13 mouse cellular contexts compared by ENCODE assay signal in genomic region chr4:117665531-117665930, GRCm38 (mm10). TPM values are rescaled to one million over a fixed set of nuclear protein-coding genes. Genes with fewer than 3 reads are reported as not detected.
DNase-seq lines count a peak whose midpoint lies in the region; ATAC-seq lines count a peak whose summit lies in the region.
"Had no signal": no experiment of that assay in that cellular context is flagged by ENCODE, and none has a peak within 500 bp of the region (broad histone marks: within the 10 kb centered on the region; RNA-seq: fewer than 3 reads in every experiment).

No protein-coding gene starts in this region.

- peak; percentile 72 for ATAC-seq in cerebellum, adult (ENCODE audit: insufficient number of reproducible peaks, low FRiP score, low TSS enrichment)
- no peak for ATAC-seq in limb, embryonic 11.5 days (ENCODE audit: insufficient number of reproducible peaks, low FRiP score, low TSS enrichment, low read depth)
- ATAC-seq in hindbrain, embryonic 15.5 days (ENCODE audit: low FRiP score, low read depth): peak; percentile 40; the same call in 1 of the 2 replicates
- ATAC-seq in inflammation-experienced regulatory T-cells, adult 6 months: no peak

- no peaks in the 10 kb centered on the region for H3K4me1 ChIP-seq in limb, embryonic 11.5 days (ENCODE audit: control insufficient read depth, insufficient read depth, low read length)
- H3K4me1 ChIP-seq in limb, embryonic 10.5 days: peaks cover 30% of the 10 kb centered on the region
- H3K4me1 ChIP-seq in hindbrain, embryonic 15.5 days (replicated peaks): peaks cover 15% of the 10 kb centered on the region
- H3K4me1 ChIP-seq: lung, embryonic 15.5 days had no signal

- no peak overlapping the region for H3K9ac ChIP-seq in limb, embryonic 11.5 days (ENCODE audit: low read length)
- no peak overlapping the region for H3K9ac ChIP-seq in hindbrain, embryonic 15.5 days
- H3K9ac ChIP-seq: lung, embryonic 15.5 days had no signal

- no peak overlapping the region for H3K4me3 ChIP-seq in limb, embryonic 11.5 days (ENCODE audit: low read depth, low read length)
- H3K4me3 ChIP-seq in limb, embryonic 10.5 days: no peak overlapping the region
- H3K4me3 ChIP-seq in hindbrain, embryonic 15.5 days: no peak overlapping the region
- H3K4me3 ChIP-seq: embryonic facial prominence, embryonic 10.5 days; lung, embryonic 15.5 days had no signal

- H3K36me3 ChIP-seq in limb, embryonic 11.5 days (ENCODE audit: control insufficient read depth, insufficient read depth, low read length): peaks cover 3% of the 10 kb centered on the region
- H3K36me3 ChIP-seq in limb, embryonic 10.5 days: peaks cover 23% of the 10 kb centered on the region
- H3K36me3 ChIP-seq in hindbrain, embryonic 15.5 days: peaks cover 3% of the 10 kb centered on the region; the same call in 1 of the 2 replicates
- H3K36me3 ChIP-seq: lung, embryonic 15.5 days had no signal

- H3K9me3 ChIP-seq in limb, embryonic 11.5 days (ENCODE audit: control insufficient read depth, low read length): no peaks in the 10 kb centered on the region
- H3K9me3 ChIP-seq in limb, embryonic 10.5 days (replicated peaks): no peaks in the 10 kb centered on the region
- no peaks in the 10 kb centered on the region for H3K9me3 ChIP-seq in hindbrain, embryonic 15.5 days
- H3K9me3 ChIP-seq: embryonic facial prominence, embryonic 10.5 days; G1E; lung, embryonic 15.5 days had no signal

- DNase-seq in cerebellum, adult 11-12 months: no peak
- DNase-seq in limb, embryonic 11.5 days (ENCODE audit: low spot score): peak; percentile 19
- no peak for DNase-seq in limb, embryonic 10.5 days (ENCODE audit: low spot score)
- DNase-seq in cerebellum, adult 9-11 months: peak; percentile 53
- DNase-seq in spleen, postnatal 10 days (ENCODE audit: low spot score in 2 of 2): no peak
- DNase-seq: adrenal gland, postnatal 36 days had no signal

- WGBS in limb, embryonic 11.5 days: 61% methylated on average over 7 of the region's 7 CpGs
- WGBS in limb, embryonic 10.5 days: 79% methylated on average over 7 of the region's 7 CpGs
- 45% methylated on average over 7 of the region's 7 CpGs for WGBS in hindbrain, embryonic 15.5 days

- H3K27ac ChIP-seq in limb, embryonic 11.5 days (replicated peaks; ENCODE audit: low read depth, low read length): no peak overlapping the region
- H3K27ac ChIP-seq in limb, embryonic 10.5 days: no peak overlapping the region
- peak overlapping the region; percentile 42; the same call in 1 of the 2 replicates for H3K27ac ChIP-seq in hindbrain, embryonic 15.5 days (replicated peaks)
- H3K27ac ChIP-seq: embryonic facial prominence, embryonic 10.5 days; lung, embryonic 15.5 days had no signal

- no peak overlapping the region for H3K4me2 ChIP-seq in limb, embryonic 11.5 days (ENCODE audit: low read depth, severe bottlenecking)
- no peak overlapping the region for H3K4me2 ChIP-seq in hindbrain, embryonic 15.5 days
- H3K4me2 ChIP-seq: lung, embryonic 15.5 days had no signal

- no peaks in the 10 kb centered on the region for H3K27me3 ChIP-seq in limb, embryonic 11.5 days (ENCODE audit: control insufficient read depth, insufficient read depth, low read length)
- no peaks in the 10 kb centered on the region for H3K27me3 ChIP-seq in limb, embryonic 10.5 days (ENCODE audit: low read depth, poor library complexity, severe bottlenecking)
- H3K27me3 ChIP-seq in hindbrain, embryonic 15.5 days: no peaks in the 10 kb centered on the region
- H3K27me3 ChIP-seq: lung, embryonic 15.5 days had no signal

RNA-seq across cellular contexts. Expression of gene Dmap1, which starts 16.5 kb away (rescaled TPM):
- 90.5 and 93.2 TPM in 2 replicates for polyA plus RNA-seq in limb, embryonic 11.5 days (2014; fragmentation: Nextera tagmentation; extraction: Ambion mirVana)
- 89.7 and 92.2 TPM in 2 replicates for polyA plus RNA-seq in limb, embryonic 10.5 days (2016; fragmentation: Nextera tagmentation; extraction: Ambion mirVana)
- 76.5 and 76.8 TPM in 2 replicates for polyA plus RNA-seq in hindbrain, embryonic 15.5 days (2015; fragmentation: Nextera tagmentation; extraction: Ambion mirVana)
- 10 to 100 TPM; 19.5 to 27.7 (median 21.6) TPM for polyA plus RNA-seq in inflammation-experienced regulatory T-cells, adult 6 months (2017; shearing (Covaris generic))

RNA-seq across cellular contexts. Expression of gene Gm12845, which starts 58.7 kb away (rescaled TPM):
- polyA plus RNA-seq in limb, embryonic 11.5 days (2014; fragmentation: Nextera tagmentation; extraction: Ambion mirVana): not detected in 2 replicates
- polyA plus RNA-seq in limb, embryonic 10.5 days (2016; fragmentation: Nextera tagmentation; extraction: Ambion mirVana): not detected in 2 replicates
- polyA plus RNA-seq in hindbrain, embryonic 15.5 days (2015; fragmentation: Nextera tagmentation; extraction: Ambion mirVana): not detected in 2 replicates
- polyA plus RNA-seq in inflammation-experienced regulatory T-cells, adult 6 months (2017; shearing (Covaris generic)): not detected
- polyA plus RNA-seq: embryonic facial prominence, embryonic 10.5 days; G1E; lung, embryonic 15.5 days; stomach, embryonic 16.5 days had no signal

Comparison
In these comparisons a context has a peak if more than half of its experiments do, and no peak if none do; other contexts are left out.
1. DNase-seq: peak in limb, embryonic 11.5 days (single experiment) and cerebellum, adult 9-11 months (single experiment); none in cerebellum, adult 11-12 months (single experiment), limb, embryonic 10.5 days (single experiment) and spleen, postnatal 10 days (0 of 2).
2. ATAC-seq: peak in cerebellum, adult (single experiment) and hindbrain, embryonic 15.5 days (single experiment); none in limb, embryonic 11.5 days (single experiment) and inflammation-experienced regulatory T-cells, adult 6 months (single experiment).